Mouse (Mus musculus) small intestine, adult 2 months (tissue): ENCODE measurements at regions not wholly inside any gene's neighbourhood (a gene's known extent, or its start where the extent isn't known, plus 50 kb on each side); places are given as distances from the start of the nearest gene placed in this dataset.

ENCODE experiments used
- CTCF ChIP-seq: fragments of 200-500 bp; IDR thresholded peaks from 2 replicates; pipeline ENCODE4 v1.5.1; 2012; ENCODE audit warnings: low read depth, mild to moderate bottlenecking, control low read depth, inconsistent platforms, low read length, moderate library complexity, mixed read lengths; ENCODE audit not compliant: insufficient replicate concordance, insufficient read length; ENCODE audit errors: extremely low read depth
- POLR2A ChIP-seq: fragments of 200-500 bp; IDR thresholded peaks from 2 replicates; pipeline ENCODE4 v1.6.1; 2012; ENCODE audit warnings: low read depth, mild to moderate bottlenecking, control low read depth, inconsistent platforms, low read length, moderate library complexity

DNA sequence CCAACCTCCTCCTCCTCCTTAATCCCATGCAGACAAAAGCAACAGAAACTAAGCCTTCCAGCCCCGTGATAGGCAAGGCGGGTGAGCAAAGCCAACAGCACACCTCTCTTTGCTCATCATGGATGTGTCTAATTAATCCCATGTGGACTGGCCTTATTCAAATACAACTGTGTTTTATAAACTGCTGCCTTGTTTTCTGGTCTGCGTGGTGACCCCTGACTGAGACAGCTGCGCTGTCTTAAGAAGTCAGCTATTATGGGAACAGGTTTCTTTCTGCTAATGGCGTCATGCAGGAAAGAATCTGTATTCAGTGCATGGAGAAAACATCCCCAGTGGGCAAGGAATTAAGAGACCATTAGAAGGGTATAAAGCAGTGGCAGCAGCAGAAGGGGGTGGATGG, 161.6 kb upstream of the Kiz start:
- TF ChIP-seq CTCF (no peak), POLR2A (no peak)
